Mouse (Mus musculus) right cerebral cortex, postnatal 4 days (tissue): ENCODE measurements around the gene Mpz.
"Not testable (repeated sequence)": the region's sequence is repeated elsewhere in the genome, so short reads cannot be mapped to it uniquely, and the experiment has no call there.

Source experiments
- DNase-seq: peaks from one replicate; pipeline ENCODE4 v3.0.0-alpha.2; 2022

Mpz gene

GRCm38 (mm10) chr1:171135600-171135999, 14.9 kb upstream of the Mpz start:
- DNase-seq, result no peak

- not testable (repeated sequence) for DNase-seq
These were observed 12.9 kb upstream of the Mpz start for GRCm38 (mm10) chr1:171137486-171138155.

- DNase-seq, result not testable (repeated sequence)
These were observed 7.5 kb upstream of the Mpz start for GRCm38 (mm10) chr1:171142981-171143380.

- peak; percentile 13 for DNase-seq
These were observed 404 bp downstream of the Mpz start for GRCm38 (mm10) chr1:171150838-171151391.

- DNase-seq, result no peak
These were observed 1.5 kb downstream of the Mpz start for GRCm38 (mm10) chr1:171151966-171152365.

GRCm38 (mm10) chr1:171156644-171157043, 6.1 kb downstream of the Mpz start:
- no peak for DNase-seq

- no peak for DNase-seq
These were observed 7.5 kb downstream of the Mpz start for GRCm38 (mm10) chr1:171157965-171158364.

GRCm38 (mm10) chr1:171159485-171159975, 9.0 kb downstream of the Mpz start:
- no peak for DNase-seq

GRCm38 (mm10) chr1:171162526-171162925, 12.0 kb downstream of the Mpz start:
- DNase-seq, result no peak

- DNase-seq, result no peak
These were observed 13.7 kb downstream of the Mpz start for GRCm38 (mm10) chr1:171164258-171164657.

- no peak for DNase-seq
These were observed 15.3 kb downstream of the Mpz start for GRCm38 (mm10) chr1:171165629-171166345.

GRCm38 (mm10) chr1:171168906-171169305, 18.4 kb downstream of the Mpz start:
- no peak for DNase-seq

- no peak for DNase-seq
These were observed 19.4 kb downstream of the Mpz start for GRCm38 (mm10) chr1:171169913-171170312.

- no peak for DNase-seq
These were observed 20.6 kb downstream of the Mpz start for GRCm38 (mm10) chr1:171171138-171171537.

GRCm38 (mm10) chr1:171172779-171173178, 22.3 kb downstream of the Mpz start:
- DNase-seq, result no peak

GRCm38 (mm10) chr1:171179487-171180171, 29.1 kb downstream of the Mpz start:
- no peak for DNase-seq

GRCm38 (mm10) chr1:171183025-171183424, 32.5 kb downstream of the Mpz start:
- DNase-seq, result no peak

- DNase-seq, result no peak
These were observed 33.1 kb downstream of the Mpz start for GRCm38 (mm10) chr1:171183620-171184019.

GRCm38 (mm10) chr1:171184314-171184713, 33.8 kb downstream of the Mpz start:
- no peak for DNase-seq

- DNase-seq, result no peak
These were observed 35.1 kb downstream of the Mpz start for GRCm38 (mm10) chr1:171185655-171186054.

GRCm38 (mm10) chr1:171187851-171188700, 37.6 kb downstream of the Mpz start:
- no peak for DNase-seq

- DNase-seq, result no peak
These were observed 38.5 kb downstream of the Mpz start for GRCm38 (mm10) chr1:171189046-171189445.
